Mouse (Mus musculus): Measurements from ENCODE around the gene Btnl4. TPM values are rescaled to one million over a fixed set of nuclear protein-coding genes. Genes with fewer than 3 reads are reported as not detected.

Gene Btnl4
- polyA plus RNA-seq, 1 experiment from 2014 or later = not detected

GRCm38 (mm10) chr17:34427597-34427996 lies 49.5 kb downstream of the Btnl4 start:
- ATAC-seq (replicated peaks; ENCODE audit: insufficient number of reproducible peaks, low FRiP score, low TSS enrichment, low read depth) = no peak
- H3K4me2 ChIP-seq (ENCODE audit: low read depth, low read length) = no peak overlapping the region
- no peaks in the 10 kb centered on the region for H3K27me3 ChIP-seq (ENCODE audit: control insufficient read depth, insufficient read depth, low read length)
- H3K9me3 ChIP-seq (replicated peaks; ENCODE audit: control insufficient read depth, low read length) = no peaks in the 10 kb centered on the region
- DNase-seq (ENCODE audit: low spot score) = no peak
- no peaks in the 10 kb centered on the region for H3K4me1 ChIP-seq (ENCODE audit: control insufficient read depth, insufficient read depth, low read length)
- H3K27ac ChIP-seq (replicated peaks; ENCODE audit: low read depth, low read length) = no peak overlapping the region
- H3K4me3 ChIP-seq (ENCODE audit: low read depth, low read length) = no peak overlapping the region
- H3K36me3 ChIP-seq (replicated peaks; ENCODE audit: control insufficient read depth, insufficient read depth, low read depth, low read length) = no peaks in the 10 kb centered on the region
- no peak overlapping the region for H3K9ac ChIP-seq (replicated peaks; ENCODE audit: low read length)

- no peak overlapping the region for H3K4me2 ChIP-seq (ENCODE audit: low read depth, low read length)
- no peaks in the 10 kb centered on the region for H3K36me3 ChIP-seq (replicated peaks; ENCODE audit: control insufficient read depth, insufficient read depth, low read depth, low read length)
- 67% methylated on average over 7 of the region's 7 CpGs for WGBS
- no peak for ATAC-seq (replicated peaks; ENCODE audit: insufficient number of reproducible peaks, low FRiP score, low TSS enrichment, low read depth)
- no peaks in the 10 kb centered on the region for H3K4me1 ChIP-seq (ENCODE audit: control insufficient read depth, insufficient read depth, low read length)
- H3K27ac ChIP-seq (replicated peaks; ENCODE audit: low read depth, low read length) = no peak overlapping the region
- H3K9me3 ChIP-seq (replicated peaks; ENCODE audit: control insufficient read depth, low read length) = no peaks in the 10 kb centered on the region
- DNase-seq (ENCODE audit: low spot score) = no peak
- H3K27me3 ChIP-seq (ENCODE audit: control insufficient read depth, insufficient read depth, low read length) = no peaks in the 10 kb centered on the region
- H3K4me3 ChIP-seq (ENCODE audit: low read depth, low read length) = no peak overlapping the region
- no peak overlapping the region for H3K9ac ChIP-seq (replicated peaks; ENCODE audit: low read length)
Measured at GRCm38 (mm10) chr17:34420014-34420413, 57.1 kb downstream of the Btnl4 start.

Other genes starting within 250 kb of the Btnl4 start
- gene H2-Ob, start 238.4 kb downstream of the Btnl4 start, polyA plus RNA-seq (2014; fragmentation: Nextera tagmentation; extraction: Ambion mirVana) = not detected in 2 replicates
- 3.5 and 3.8 TPM in 2 replicates for gene H2-Ab1, start 219.6 kb downstream of the Btnl4 start, polyA plus RNA-seq (2014; fragmentation: Nextera tagmentation; extraction: Ambion mirVana)
- gene H2-Aa, start 189.5 kb downstream of the Btnl4 start, polyA plus RNA-seq (2014; fragmentation: Nextera tagmentation; extraction: Ambion mirVana) = not detected in 2 replicates
- gene H2-Eb1, start 171.5 kb downstream of the Btnl4 start, polyA plus RNA-seq (2014; fragmentation: Nextera tagmentation; extraction: Ambion mirVana) = 1.2 and 1.5 TPM in 2 replicates
- gene H2-Eb2, start 151.7 kb downstream of the Btnl4 start, polyA plus RNA-seq (2014; fragmentation: Nextera tagmentation; extraction: Ambion mirVana) = not detected in 2 replicates
- 0.08 TPM in 1 of 2 replicates, not detected in the other for gene Btnl2, start 122.5 kb downstream of the Btnl4 start, polyA plus RNA-seq (2014; fragmentation: Nextera tagmentation; extraction: Ambion mirVana)
- gene Btnl1, start 100.2 kb downstream of the Btnl4 start, polyA plus RNA-seq (2014; fragmentation: Nextera tagmentation; extraction: Ambion mirVana) = not detected in 2 replicates
- 0.39 and 0.72 TPM in 2 replicates for gene BC051142, start 78.5 kb downstream of the Btnl4 start, polyA plus RNA-seq (2014; fragmentation: Nextera tagmentation; extraction: Ambion mirVana)
- not detected in 2 replicates for gene Btnl6, start 40.0 kb upstream of the Btnl4 start, polyA plus RNA-seq (2014; fragmentation: Nextera tagmentation; extraction: Ambion mirVana)
- 4.8 and 5.9 TPM in 2 replicates for gene Notch4, start 87.0 kb upstream of the Btnl4 start, polyA plus RNA-seq (2014; fragmentation: Nextera tagmentation; extraction: Ambion mirVana)
- 5.5 and 6.0 TPM in 2 replicates for gene Gpsm3, start 112.5 kb upstream of the Btnl4 start, polyA plus RNA-seq (2014; fragmentation: Nextera tagmentation; extraction: Ambion mirVana)
- 17.9 and 21.2 TPM in 2 replicates for gene Pbx2, start 113.9 kb upstream of the Btnl4 start, polyA plus RNA-seq (2014; fragmentation: Nextera tagmentation; extraction: Ambion mirVana)
- gene Ager, start 120.5 kb upstream of the Btnl4 start, polyA plus RNA-seq (2014; fragmentation: Nextera tagmentation; extraction: Ambion mirVana) = 0.64 and 1.2 TPM in 2 replicates
- 117 and 118 TPM in 2 replicates for gene Rnf5, start 126.4 kb upstream of the Btnl4 start, polyA plus RNA-seq (2014; fragmentation: Nextera tagmentation; extraction: Ambion mirVana)
- gene Agpat1, start 126.9 kb upstream of the Btnl4 start, polyA plus RNA-seq (2014; fragmentation: Nextera tagmentation; extraction: Ambion mirVana) = 55.3 and 59.8 TPM in 2 replicates
- 3.1 and 4.4 TPM in 2 replicates for gene Egfl8, start 138.7 kb upstream of the Btnl4 start, polyA plus RNA-seq (2014; fragmentation: Nextera tagmentation; extraction: Ambion mirVana)
- 19.4 and 20.0 TPM in 2 replicates for gene Ppt2, start 151.2 kb upstream of the Btnl4 start, polyA plus RNA-seq (2014; fragmentation: Nextera tagmentation; extraction: Ambion mirVana)
- gene Prrt1, start 152.2 kb upstream of the Btnl4 start, polyA plus RNA-seq (2014; fragmentation: Nextera tagmentation; extraction: Ambion mirVana) = 0.10 and 0.11 TPM in 2 replicates
- 16.2 and 16.6 TPM in 2 replicates for gene Fkbpl, start 167.4 kb upstream of the Btnl4 start, polyA plus RNA-seq (2014; fragmentation: Nextera tagmentation; extraction: Ambion mirVana)
- 55.8 and 58.5 TPM in 2 replicates for gene Atf6b, start 169.8 kb upstream of the Btnl4 start, polyA plus RNA-seq (2014; fragmentation: Nextera tagmentation; extraction: Ambion mirVana)
- gene Tnxb, start 193.2 kb upstream of the Btnl4 start, polyA plus RNA-seq (2014; fragmentation: Nextera tagmentation; extraction: Ambion mirVana) = not detected in 2 replicates